Mouse (Mus musculus) hindbrain, embryonic 16.5 days (tissue): ENCODE results near the gene Bbc3. TPM values are rescaled to one million over a fixed set of nuclear protein-coding genes. Genes with fewer than 3 reads are reported as not detected.
"Not testable (repeated sequence)": the region's sequence is repeated elsewhere in the genome, so short reads cannot be mapped to it uniquely, and the experiment has no call there.

Source experiments
- ATAC-seq: fragments of 200-750 bp; cut with Nextera tagmentation; 2 replicates; pipeline ENCODE4 v1.8.0; 2017; ENCODE audit warnings: moderate TSS enrichment, moderate library complexity
- H3K27ac ChIP-seq: fragments of 300-500 bp; sonication (generic); 2 replicates; pipeline ENCODE4 v1.5.1; 2014; ENCODE audit warnings: low read depth, mild to moderate bottlenecking, control low read depth, low read length, moderate library complexity
- H3K27me3 ChIP-seq: fragments of 300-500 bp; sonication (generic); replicated peaks from 2 replicates; pipeline ENCODE4 v1.6.1; 2014; ENCODE audit warnings: low read length; ENCODE audit not compliant: control insufficient read depth, insufficient read depth
- H3K36me3 ChIP-seq: fragments of 300-500 bp; sonication (generic); 2 replicates; pipeline ENCODE4 v1.6.1; 2014; ENCODE audit warnings: mild to moderate bottlenecking, low read length, moderate library complexity, mixed read lengths; ENCODE audit not compliant: control insufficient read depth, insufficient read depth
- H3K4me1 ChIP-seq: fragments of 300-500 bp; sonication (generic); 2 replicates; pipeline ENCODE4 v1.6.1; 2014; ENCODE audit warnings: low read depth, low read length; ENCODE audit not compliant: control insufficient read depth, insufficient read depth
- H3K4me2 ChIP-seq: fragments of 300-500 bp; sonication (generic); 2 replicates; pipeline ENCODE4 v1.6.1; 2014; ENCODE audit warnings: mild to moderate bottlenecking, low read length, control low read depth, moderate library complexity
- H3K4me3 ChIP-seq: fragments of 300-500 bp; sonication (generic); 2 replicates; pipeline ENCODE4 v1.5.1; 2014; ENCODE audit warnings: mild to moderate bottlenecking, low read length, control low read depth, moderate library complexity
- H3K9ac ChIP-seq: fragments of 300-500 bp; sonication (generic); 2 replicates; pipeline ENCODE4 v1.6.1; 2014; ENCODE audit warnings: low read depth, mild to moderate bottlenecking, control low read depth, low read length, moderate library complexity
- H3K9me3 ChIP-seq: fragments of 300-500 bp; sonication (generic); 2 replicates; pipeline ENCODE4 v1.6.1; 2014; ENCODE audit warnings: mild to moderate bottlenecking, low read length, moderate library complexity; ENCODE audit not compliant: control insufficient read depth
- WGBS: fragments of 180-500 bp; shearing (Covaris S2); extraction: QIAGEN DNeasy Blood & Tissue Kit; methylation state at CpG from one replicate; pipeline ENCODE4 v1.1.7; 2014; 5-methylcytosine and 5-hydroxymethylcytosine counted together
- polyA plus RNA-seq: library from polyadenylated mRNA; unstranded; fragments of >200 nt; fragmentation: Nextera tagmentation; extraction: Ambion mirVana; gene quantifications from 2 replicates; pipeline ENCODE4 v1.2.1, GENCODE M21; 2015

Gene Bbc3
- polyA plus RNA-seq, 1 experiment from 2014 or later: 32.7 TPM

DNA sequence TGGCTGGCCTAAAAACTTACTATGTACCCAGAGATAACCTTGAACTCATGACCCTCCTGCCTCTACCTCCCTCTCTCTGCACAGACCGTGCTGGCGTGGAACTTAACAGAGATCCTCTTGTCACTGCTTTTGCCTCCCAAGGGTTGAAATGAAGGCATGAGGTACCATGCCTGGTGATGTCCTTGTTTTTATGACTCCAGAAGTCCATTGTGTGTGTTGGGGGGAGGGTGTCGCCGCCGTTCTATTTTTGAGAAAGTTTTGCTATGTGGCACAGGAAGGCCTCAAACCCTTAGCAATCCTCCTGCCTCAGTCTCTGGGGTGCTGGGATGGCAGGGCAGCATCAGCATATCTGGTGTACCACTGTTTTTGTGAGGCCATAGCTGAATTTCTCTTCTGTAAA is 9.3 kb upstream of the Bbc3 start:
- Histone ChIP-seq H3K4me1 (peaks cover 26% of the 10 kb centered on the region), H3K4me2 (peak overlapping the region; percentile 83), H3K27me3 (no peaks in the 10 kb centered on the region), H3K4me3 (peak overlapping the region; percentile 50), H3K27ac (peak overlapping the region; percentile 75), H3K9me3 (no peaks in the 10 kb centered on the region), H3K9ac (peak overlapping the region; percentile 65; the same call in 1 of the 2 replicates), H3K36me3 (no peaks in the 10 kb centered on the region)
- WGBS: 74% methylated on average over 5 of the region's 5 CpGs
- ATAC-seq: no peak

DNA sequence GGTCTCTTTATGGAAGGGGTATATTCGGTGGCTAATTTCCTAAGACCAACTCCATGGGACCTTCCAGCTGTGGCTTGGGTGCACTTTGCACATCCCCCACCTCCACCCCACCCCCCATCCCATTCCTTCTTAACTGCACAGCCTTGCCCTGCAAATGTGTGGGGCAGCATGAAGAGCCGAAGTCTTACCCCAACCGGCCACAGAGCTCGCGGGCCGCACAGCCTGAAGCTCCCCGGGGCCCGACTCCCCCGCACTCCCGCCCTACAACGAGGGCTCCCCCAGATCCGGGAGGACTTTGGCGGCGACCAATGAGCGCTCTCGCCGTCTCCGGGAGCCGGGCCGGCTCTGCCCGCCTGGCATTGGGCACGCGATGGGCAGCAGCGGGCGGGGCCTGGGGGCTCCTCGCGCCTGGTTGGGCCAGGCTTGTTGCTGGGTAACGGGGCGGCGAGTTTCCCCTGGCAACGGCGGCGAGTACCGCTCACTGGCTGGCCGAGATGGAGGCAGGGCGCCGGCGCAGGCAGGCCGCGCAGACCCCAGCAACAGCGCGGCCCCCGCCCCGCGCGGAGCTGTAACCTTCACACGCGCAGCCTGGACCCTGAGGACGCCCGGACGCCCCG is 8.7 kb upstream of the Bbc3 start:
- H3K27me3 ChIP-seq: no peaks in the 10 kb centered on the region
- H3K27ac ChIP-seq: peak overlapping the region; percentile 82
- peaks cover 26% of the 10 kb centered on the region for H3K4me1 ChIP-seq
- H3K4me2 ChIP-seq: peak overlapping the region; percentile 83
- peak overlapping the region; percentile 71 for H3K9ac ChIP-seq
- no peaks in the 10 kb centered on the region for H3K9me3 ChIP-seq
- WGBS: under 1% methylated on average over 43 of the region's 52 CpGs
- ATAC-seq: peak; percentile 95
- H3K4me3 ChIP-seq: peak overlapping the region; percentile 50
- no peaks in the 10 kb centered on the region for H3K36me3 ChIP-seq

DNA sequence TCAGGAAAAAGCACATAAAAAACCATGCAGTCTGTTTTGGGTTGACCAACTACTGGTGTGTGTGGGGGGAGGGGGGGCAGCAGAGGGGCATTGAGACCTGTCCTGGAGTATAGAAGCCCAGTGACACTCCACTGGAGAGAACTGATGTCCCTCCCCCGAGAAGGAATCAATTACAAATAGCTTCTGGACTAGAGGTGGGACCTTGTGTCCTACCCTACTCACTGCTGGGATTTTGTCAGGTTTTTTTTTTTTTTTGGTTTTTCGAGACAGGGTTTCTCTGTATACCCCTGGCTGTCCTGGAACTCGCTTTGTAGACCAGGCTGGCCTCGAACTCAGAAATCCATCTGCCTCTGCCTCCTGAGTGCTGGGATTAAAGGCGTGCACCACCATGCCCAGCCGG is 1.1 kb upstream of the Bbc3 start:
- not testable (repeated sequence) for H3K9ac ChIP-seq, H3K36me3 ChIP-seq, H3K9me3 ChIP-seq, H3K4me2 ChIP-seq, ATAC-seq, H3K27me3 ChIP-seq, H3K27ac ChIP-seq, H3K4me3 ChIP-seq
- peaks cover 23% of the 10 kb centered on the region for H3K4me1 ChIP-seq
- WGBS: 79% methylated on average over 6 of the region's 6 CpGs

DNA sequence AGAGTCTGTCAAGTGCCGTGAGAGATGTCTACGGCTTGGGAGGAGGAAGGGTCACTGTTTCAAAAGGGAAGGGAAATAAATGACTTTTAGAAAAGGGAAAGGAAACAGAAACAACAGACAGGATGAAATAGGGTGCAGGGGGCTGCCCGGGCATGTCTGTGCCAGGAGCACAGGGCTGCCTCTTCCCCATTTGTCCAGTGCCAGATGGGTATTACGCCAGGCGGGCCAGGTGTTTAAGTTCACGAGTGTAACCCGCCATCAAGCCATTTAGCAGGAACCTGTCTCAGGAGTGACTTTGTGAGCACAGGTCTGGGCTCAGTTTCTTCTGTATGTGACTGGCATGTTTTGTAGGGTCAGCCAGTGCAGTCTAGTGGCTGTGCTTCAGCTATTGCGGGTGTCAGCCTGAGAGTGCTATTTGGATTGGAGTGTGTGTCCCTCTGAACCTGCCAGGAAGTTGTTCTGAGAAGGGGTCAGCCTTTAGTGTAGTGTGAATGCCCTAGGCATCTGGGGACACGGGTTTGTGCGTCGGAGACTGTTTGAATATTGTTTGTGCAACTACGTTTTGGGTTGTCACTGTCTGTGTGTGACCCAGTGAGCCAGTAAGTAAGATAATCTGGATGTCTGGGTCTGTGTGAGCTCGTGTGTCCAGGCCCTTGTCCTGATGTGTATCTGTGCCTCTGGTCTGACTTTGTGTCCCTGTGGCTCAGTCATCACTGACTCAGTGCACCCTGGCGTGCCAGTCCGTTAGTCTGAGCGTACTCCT is 543 bp downstream of the Bbc3 start:
- Histone ChIP-seq H3K36me3 (no peaks in the 10 kb centered on the region), H3K4me3 (peak overlapping the region; percentile 71), H3K27me3 (no peaks in the 10 kb centered on the region), H3K27ac (no peak overlapping the region; the same call in 1 of the 2 replicates), H3K9ac (peak overlapping the region; percentile 92), H3K4me2 (peak overlapping the region; percentile 93), H3K9me3 (no peaks in the 10 kb centered on the region), H3K4me1 (peaks cover 38% of the 10 kb centered on the region)
- ATAC-seq: no peak
- 38% methylated on average over 16 of the region's 16 CpGs for WGBS

DNA sequence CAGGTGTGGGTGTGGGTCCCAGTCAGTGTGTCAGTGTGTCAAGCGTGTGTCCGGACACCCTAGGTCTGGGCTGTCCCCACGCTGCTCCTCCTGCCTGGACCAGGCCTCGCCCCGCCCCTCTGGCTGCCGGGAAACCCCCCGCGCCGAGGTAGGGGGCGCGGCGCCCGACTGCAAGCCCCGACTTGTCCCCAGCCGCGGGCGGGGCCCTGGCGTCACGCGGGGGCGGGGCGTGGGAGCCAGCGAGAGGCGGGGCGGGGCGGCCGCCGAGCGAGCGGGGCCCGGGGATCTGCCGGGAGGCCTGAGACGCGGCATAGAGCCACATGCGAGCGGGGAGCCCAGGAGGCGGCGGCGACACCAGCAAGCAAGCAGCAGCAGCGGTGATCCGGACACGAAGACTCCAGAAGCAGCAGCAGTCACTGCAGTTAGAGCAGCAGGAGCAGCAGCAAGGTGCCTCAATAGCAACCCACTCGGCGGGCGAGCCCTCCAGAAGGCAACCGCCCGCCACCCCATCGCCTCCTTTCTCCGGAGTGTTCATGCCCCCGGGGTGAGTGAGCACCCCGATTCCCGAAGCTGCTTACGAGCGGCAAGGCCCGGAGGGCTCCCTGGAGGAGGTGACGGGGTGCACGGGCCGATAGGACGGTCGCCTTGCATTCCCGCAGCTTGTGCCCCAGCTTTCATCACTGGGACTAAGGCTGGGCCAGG is 1.3 kb downstream of the Bbc3 start:
- under 1% methylated on average over 40 of the region's 61 CpGs for WGBS
- Histone ChIP-seq H3K4me1 (peaks cover 38% of the 10 kb centered on the region), H3K27me3 (no peaks in the 10 kb centered on the region), H3K27ac (peak overlapping the region; percentile 76), H3K4me3 (peak overlapping the region; percentile 71), H3K36me3 (no peaks in the 10 kb centered on the region), H3K4me2 (peak overlapping the region; percentile 93), H3K9me3 (no peaks in the 10 kb centered on the region), H3K9ac (peak overlapping the region; percentile 92)
- peak; percentile 38 for ATAC-seq

DNA sequence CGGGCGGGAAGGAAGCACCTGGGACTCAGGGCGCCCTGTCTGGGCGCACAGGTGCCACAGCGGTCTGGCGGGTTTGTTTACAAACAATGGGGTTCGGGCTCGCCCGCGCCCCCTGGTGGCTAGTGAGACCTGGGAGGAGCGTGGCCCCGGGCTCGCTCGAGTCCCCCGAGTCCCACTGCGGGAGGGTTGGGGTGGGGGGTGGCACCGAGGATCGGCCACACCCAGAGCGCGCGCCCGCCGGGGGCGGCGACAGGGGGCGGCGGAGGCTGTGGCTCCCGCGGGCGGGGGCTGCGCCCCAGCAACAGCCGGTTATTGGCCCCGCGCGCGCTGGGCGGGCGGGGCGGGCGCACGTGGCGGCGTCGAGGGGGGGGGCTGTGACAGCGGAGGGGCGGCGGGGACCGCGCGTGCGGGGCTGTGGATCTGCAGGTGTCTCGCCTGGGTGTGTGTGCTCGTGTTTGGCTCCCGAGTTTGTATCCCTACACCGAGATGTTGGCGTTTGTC is 1.9 kb downstream of the Bbc3 start:
- H3K27me3 ChIP-seq: no peaks in the 10 kb centered on the region
- peak; percentile 4 for ATAC-seq
- peak overlapping the region; percentile 92 for H3K9ac ChIP-seq
- H3K27ac ChIP-seq: peak overlapping the region; percentile 76
- no peaks in the 10 kb centered on the region for H3K9me3 ChIP-seq
- WGBS: under 1% methylated on average over 50 of the region's 56 CpGs
- no peaks in the 10 kb centered on the region for H3K36me3 ChIP-seq
- H3K4me2 ChIP-seq: peak overlapping the region; percentile 93
- peak overlapping the region; percentile 71 for H3K4me3 ChIP-seq
- peaks cover 38% of the 10 kb centered on the region for H3K4me1 ChIP-seq

DNA sequence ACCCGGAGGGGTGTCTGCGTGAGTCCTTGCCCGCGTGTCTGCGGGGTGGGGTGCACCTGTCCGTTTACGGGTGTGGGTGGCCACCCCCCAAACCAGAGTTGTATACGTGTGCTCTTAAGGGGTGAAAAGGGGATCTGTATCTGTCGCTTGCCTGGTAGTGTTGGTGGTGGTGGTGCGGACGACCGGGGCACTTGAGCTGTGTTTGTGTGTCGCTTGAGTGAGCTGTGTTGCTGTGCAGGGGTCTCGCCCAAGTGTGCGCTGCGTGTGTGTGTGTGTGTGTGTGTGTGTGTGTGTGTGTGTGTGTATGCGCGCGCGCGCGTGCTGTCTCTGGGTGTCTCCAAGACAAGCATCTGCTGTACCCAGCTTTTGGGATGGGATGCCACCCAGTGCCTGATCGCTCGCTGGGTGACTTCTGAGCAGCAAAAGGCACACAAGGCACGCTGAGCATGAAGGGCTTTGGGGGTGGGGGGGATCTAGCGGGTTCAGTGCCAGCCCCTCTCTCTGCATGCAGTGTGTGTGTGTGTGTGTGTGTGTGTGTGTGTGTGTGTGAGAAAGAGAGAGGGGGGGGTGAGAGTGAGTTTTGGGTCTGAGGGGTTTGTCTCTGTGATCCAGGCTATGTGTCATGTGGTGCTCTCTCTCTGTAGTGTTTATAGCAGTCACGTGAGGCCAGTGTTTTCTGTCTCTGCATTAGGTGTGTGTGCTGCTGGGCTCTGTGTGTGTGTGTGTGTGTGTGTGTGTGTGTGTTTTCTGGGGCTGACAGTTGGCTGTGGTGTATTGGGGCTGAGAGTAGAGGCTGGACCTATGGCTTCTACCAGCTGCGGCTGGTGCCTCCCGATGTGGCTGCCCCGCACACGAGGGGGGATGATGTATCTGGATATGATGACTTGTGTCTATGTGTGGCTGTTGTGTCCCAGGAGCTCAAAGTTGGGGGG is 2.6 kb downstream of the Bbc3 start:
- H3K4me1 ChIP-seq: peaks cover 38% of the 10 kb centered on the region
- peak overlapping the region; percentile 92 for H3K9ac ChIP-seq
- peak overlapping the region; percentile 93 for H3K4me2 ChIP-seq
- H3K4me3 ChIP-seq: peak overlapping the region; percentile 71
- H3K27me3 ChIP-seq: no peaks in the 10 kb centered on the region
- ATAC-seq: peak; percentile 31
- 0% methylated on average over 26 of the region's 31 CpGs for WGBS
- peak overlapping the region; percentile 76 for H3K27ac ChIP-seq
- H3K36me3 ChIP-seq: no peaks in the 10 kb centered on the region
- H3K9me3 ChIP-seq: no peaks in the 10 kb centered on the region

DNA sequence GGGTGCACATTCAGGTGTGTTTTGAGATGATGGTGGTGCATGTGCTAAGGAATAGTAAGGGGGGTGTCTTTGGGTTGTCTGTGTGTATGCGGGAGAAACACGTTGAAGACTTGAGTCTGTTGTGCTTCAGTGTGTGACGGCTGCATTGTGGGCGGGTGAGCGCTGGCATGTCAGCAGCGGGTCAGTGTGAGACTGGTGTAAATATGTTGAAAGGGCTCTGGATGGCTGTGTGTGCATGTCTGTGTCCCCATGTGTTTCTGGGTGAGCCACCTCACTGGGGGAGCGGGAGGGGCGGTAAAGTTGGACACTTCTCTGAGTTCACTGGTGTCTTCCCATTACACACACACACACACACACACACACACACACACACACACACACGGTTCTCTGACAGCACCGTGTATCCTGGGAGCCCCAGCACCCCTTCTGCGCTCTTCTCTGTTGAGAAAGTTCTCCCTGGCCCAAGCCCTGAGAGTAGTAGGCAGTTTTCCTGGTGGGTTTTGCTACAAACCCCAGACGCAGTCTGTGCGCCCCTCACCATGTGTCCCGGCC is 3.3 kb downstream of the Bbc3 start:
- H3K4me1 ChIP-seq: peaks cover 38% of the 10 kb centered on the region
- no peak for ATAC-seq
- H3K4me2 ChIP-seq: peak overlapping the region; percentile 93
- 1% methylated on average over 14 of the region's 14 CpGs for WGBS
- H3K9me3 ChIP-seq: no peaks in the 10 kb centered on the region
- peak overlapping the region; percentile 90 for H3K27ac ChIP-seq
- H3K4me3 ChIP-seq: peak overlapping the region; percentile 71
- H3K9ac ChIP-seq: peak overlapping the region; percentile 92
- H3K36me3 ChIP-seq: no peaks in the 10 kb centered on the region
- H3K27me3 ChIP-seq: no peaks in the 10 kb centered on the region
